Mouse (Mus musculus) heart, embryonic 10.5 days (tissue): Measurements from ENCODE around the gene Ppp6r1. TPM values are rescaled to one million over a fixed set of nuclear protein-coding genes. Genes with fewer than 3 reads are reported as not detected.
"Not testable (repeated sequence)": the region's sequence is repeated elsewhere in the genome, so short reads cannot be mapped to it uniquely, and the experiment has no call there.

Experiments
- DNase-seq: peaks from one replicate; pipeline ENCODE4 v3.0.0-alpha.2; 2017; ENCODE audit warnings: low spot score
- H3K27ac ChIP-seq: fragments of 300-500 bp; sonication (generic); 2 replicates; pipeline ENCODE4 v1.5.1; 2016; ENCODE audit warnings: mild to moderate bottlenecking
- H3K27me3 ChIP-seq: fragments of 300-500 bp; sonication (generic); 2 replicates; pipeline ENCODE4 v1.6.1; 2016; ENCODE audit warnings: mild to moderate bottlenecking; ENCODE audit not compliant: poor library complexity, insufficient read depth, severe bottlenecking
- H3K36me3 ChIP-seq: fragments of 300-500 bp; sonication (generic); 2 replicates; pipeline ENCODE4 v1.6.1; 2016; ENCODE audit warnings: mild to moderate bottlenecking, moderate library complexity
- H3K4me1 ChIP-seq: fragments of 300-500 bp; sonication (generic); 2 replicates; pipeline ENCODE4 v1.6.1; 2016; ENCODE audit warnings: mild to moderate bottlenecking
- H3K4me3 ChIP-seq: fragments of 300-500 bp; sonication (generic); 2 replicates; pipeline ENCODE4 v1.5.1; 2016; ENCODE audit warnings: mild to moderate bottlenecking, moderate library complexity
- H3K9me3 ChIP-seq: fragments of 300-500 bp; sonication (generic); 2 replicates; pipeline ENCODE4 v1.6.1; 2016; ENCODE audit warnings: mild to moderate bottlenecking, moderate library complexity
- WGBS: fragments of 180-500 bp; shearing (Covaris S2); methylation state at CpG from one replicate; pipeline ENCODE4 v1.1.7; 2016; 5-methylcytosine and 5-hydroxymethylcytosine counted together
- polyA plus RNA-seq: library from polyadenylated mRNA; unstranded; fragments of >200 nt; fragmentation: Nextera tagmentation; extraction: Ambion mirVana; gene quantifications from 2 replicates; pipeline ENCODE4 v1.2.1, GENCODE M21; 2016

Ppp6r1 gene
- polyA plus RNA-seq, 1 experiment from 2014 or later: 16.0 TPM

GRCm38 (mm10) chr7:4597046-4597445 is 61.8 kb downstream of the Ppp6r1 start:
- H3K4me1 ChIP-seq, H3K27ac ChIP-seq, H3K27me3 ChIP-seq, H3K4me3 ChIP-seq, H3K36me3 ChIP-seq, H3K9me3 ChIP-seq, DNase-seq: not testable (repeated sequence)
- WGBS: 67% methylated on average over 4 of the region's 4 CpGs

Other genes with a start within 250 kb of the Ppp6r1 start
- 32.9 and 37.0 TPM in 2 replicates for gene Rdh13, start 213.4 kb downstream of the Ppp6r1 start, polyA plus RNA-seq
- gene Eps8l1, start 198.3 kb downstream of the Ppp6r1 start, polyA plus RNA-seq: 1.7 and 4.6 TPM in 2 replicates
- 30.9 and 46.0 TPM in 2 replicates for gene Ppp1r12c, start 157.3 kb downstream of the Ppp6r1 start, polyA plus RNA-seq
- 97.0 and 167 TPM in 2 replicates for gene Tnnt1, start 142.6 kb downstream of the Ppp6r1 start, polyA plus RNA-seq
- 960 and 1,463 TPM in 2 replicates for gene Tnni3, start 134.8 kb downstream of the Ppp6r1 start, polyA plus RNA-seq
- gene Dnaaf3, start 126.6 kb downstream of the Ppp6r1 start, polyA plus RNA-seq: 0.63 and 0.65 TPM in 2 replicates
- gene Syt5, start 111.5 kb downstream of the Ppp6r1 start, polyA plus RNA-seq: 1.0 and 2.8 TPM in 2 replicates
- not detected in 2 replicates for gene Ptprh, start 55.0 kb downstream of the Ppp6r1 start, polyA plus RNA-seq
- 2.8 and 4.4 TPM in 2 replicates for gene Tmem86b, start 27.6 kb downstream of the Ppp6r1 start, polyA plus RNA-seq
- 105 and 118 TPM in 2 replicates for gene Hspbp1, start 26.0 kb upstream of the Ppp6r1 start, polyA plus RNA-seq
- 0.89 and 1.0 TPM in 2 replicates for gene Brsk1, start 31.6 kb upstream of the Ppp6r1 start, polyA plus RNA-seq
- not detected in 2 replicates for gene Tmem150b, start 66.2 kb upstream of the Ppp6r1 start, polyA plus RNA-seq
- 76.1 and 77.6 TPM in 2 replicates for gene Kmt5c, start 81.1 kb upstream of the Ppp6r1 start, polyA plus RNA-seq
- gene Cox6b2, start 94.1 kb upstream of the Ppp6r1 start, polyA plus RNA-seq: 37.6 and 42.2 TPM in 2 replicates
- gene Fam71e2, start 112.3 kb upstream of the Ppp6r1 start, polyA plus RNA-seq: not detected in 2 replicates
- 0.15 and 0.20 TPM in 2 replicates for gene Il11, start 123.8 kb upstream of the Ppp6r1 start, polyA plus RNA-seq
- 0.34 TPM in 1 of 2 replicates, not detected in the other for gene Tmem190, start 123.9 kb upstream of the Ppp6r1 start, polyA plus RNA-seq
- gene Tmem238, start 130.6 kb upstream of the Ppp6r1 start, polyA plus RNA-seq: 4.7 and 6.3 TPM in 2 replicates
- 314 and 329 TPM in 2 replicates for gene Rpl28, start 133.9 kb upstream of the Ppp6r1 start, polyA plus RNA-seq
- 337 and 447 TPM in 2 replicates for gene Ube2s, start 153.6 kb upstream of the Ppp6r1 start, polyA plus RNA-seq
- gene Shisa7, start 185.7 kb upstream of the Ppp6r1 start, polyA plus RNA-seq: 0.14 TPM in 1 of 2 replicates, not detected in the other
- gene Isoc2b, start 211.2 kb upstream of the Ppp6r1 start, polyA plus RNA-seq: 3.9 TPM in 2 replicates
- 1.3 TPM in 2 replicates for gene Isoc2a, start 218.1 kb upstream of the Ppp6r1 start, polyA plus RNA-seq
- gene Gm36210, start 247.5 kb upstream of the Ppp6r1 start, polyA plus RNA-seq: 0.18 and 0.36 TPM in 2 replicates